Mouse (Mus musculus) CH12.LX (cell line): Measurements from ENCODE around the gene Ppox.

Source experiments
- CTCF ChIP-seq, 2 experiments: IDR thresholded peaks in 1 of 2; conservative IDR thresholded peaks in 1 of 2; 2 replicates each; pipeline ENCODE4 v1.5.1; 2011 to 2012; ENCODE audit warnings: low read depth in 2 of 2, low read length in 2 of 2, improper control_type of control experiment in 1 of 2, inconsistent platforms in 1 of 2, mild to moderate bottlenecking in 1 of 2, moderate library complexity in 1 of 2
- E2F4 ChIP-seq: IDR thresholded peaks from 2 replicates; pipeline ENCODE4 v1.6.1; 2011; ENCODE audit warnings: low read depth, low read length, improper control_type of control experiment; ENCODE audit not compliant: insufficient replicate concordance
- ETS1 ChIP-seq: conservative IDR thresholded peaks from 2 replicates; pipeline ENCODE4 v1.6.1; 2012; ENCODE audit warnings: low read depth, mild to moderate bottlenecking, inconsistent platforms, low read length, improper control_type of control experiment, moderate library complexity
- MAX ChIP-seq: IDR thresholded peaks from 2 replicates; pipeline ENCODE4 v1.6.1; 2011; ENCODE audit warnings: low read length, improper control_type of control experiment
- POLR2A ChIP-seq: IDR thresholded peaks from 2 replicates; pipeline ENCODE4 v1.6.1; 2011; ENCODE audit warnings: low read depth, mild to moderate bottlenecking, improper control_type of control experiment, low read length
- TCF12 ChIP-seq: IDR thresholded peaks from 2 replicates; pipeline ENCODE4 v1.6.1; 2014; ENCODE audit warnings: low read depth, mild to moderate bottlenecking, inconsistent platforms, low read length, improper control_type of control experiment
- USF1 ChIP-seq: IDR thresholded peaks from 2 replicates; pipeline ENCODE4 v1.6.1; 2014; ENCODE audit warnings: low read depth, mild to moderate bottlenecking, inconsistent platforms, low read length, improper control_type of control experiment

DNA sequence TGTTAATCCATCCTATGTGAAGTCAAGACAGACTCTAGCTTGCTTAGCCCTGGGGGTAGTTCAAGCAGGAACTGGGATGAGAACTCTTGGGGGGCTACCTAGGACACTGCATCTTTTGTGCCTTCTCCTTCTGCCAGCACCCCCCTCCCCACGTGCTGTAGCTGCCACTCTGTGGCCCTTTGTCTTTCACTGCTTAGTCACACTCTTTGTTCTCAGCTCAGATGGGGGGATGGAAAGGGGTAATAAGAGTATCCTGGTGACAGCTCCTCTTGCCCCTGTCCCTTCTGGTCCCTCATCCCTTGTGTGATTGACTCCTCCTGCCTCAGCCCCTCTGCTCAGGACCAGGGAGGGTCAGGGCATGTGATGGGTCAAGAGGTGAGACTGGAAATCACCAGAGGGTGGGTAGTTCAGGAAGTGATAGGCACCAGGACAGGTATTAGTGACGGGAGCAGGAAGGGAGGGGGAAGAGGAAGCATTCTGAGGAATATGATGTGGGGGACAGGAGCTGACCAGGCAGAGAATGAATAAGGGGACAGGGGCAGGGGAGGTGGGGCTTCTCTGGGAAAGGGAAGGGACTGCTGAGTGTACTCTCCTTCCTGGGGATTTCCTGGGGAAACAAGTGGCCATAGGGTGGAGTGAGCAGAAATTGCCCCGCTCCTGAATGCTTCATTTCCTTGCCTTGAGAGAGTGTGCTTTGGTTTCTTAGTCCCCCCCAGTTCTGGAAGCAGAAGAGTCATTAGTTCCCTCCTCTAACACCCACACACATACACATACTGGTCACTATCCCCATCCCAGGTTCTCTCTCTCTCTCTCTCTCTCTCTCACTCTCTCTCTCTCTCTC, 32.4 kb downstream of the Ppox start:
- TF ChIP-seq CTCF (conservative IDR thresholded peaks at IDR 0.05 in 1 of 2, IDR thresholded peaks at IDR 0.05 in 1 of 2; ENCODE audit: low read depth in 2 of 2, low read length in 2 of 2) (no peak), USF1 (no peak), TCF12 (no peak), ETS1 (no peak), MAX (no peak), E2F4 (no peak), POLR2A (no peak)
